Mouse (Mus musculus): ENCODE data around the gene R3hdm2.
A peak's percentile ranks its signal among the peaks of the same experiment; 100 is the strongest.

DNA sequence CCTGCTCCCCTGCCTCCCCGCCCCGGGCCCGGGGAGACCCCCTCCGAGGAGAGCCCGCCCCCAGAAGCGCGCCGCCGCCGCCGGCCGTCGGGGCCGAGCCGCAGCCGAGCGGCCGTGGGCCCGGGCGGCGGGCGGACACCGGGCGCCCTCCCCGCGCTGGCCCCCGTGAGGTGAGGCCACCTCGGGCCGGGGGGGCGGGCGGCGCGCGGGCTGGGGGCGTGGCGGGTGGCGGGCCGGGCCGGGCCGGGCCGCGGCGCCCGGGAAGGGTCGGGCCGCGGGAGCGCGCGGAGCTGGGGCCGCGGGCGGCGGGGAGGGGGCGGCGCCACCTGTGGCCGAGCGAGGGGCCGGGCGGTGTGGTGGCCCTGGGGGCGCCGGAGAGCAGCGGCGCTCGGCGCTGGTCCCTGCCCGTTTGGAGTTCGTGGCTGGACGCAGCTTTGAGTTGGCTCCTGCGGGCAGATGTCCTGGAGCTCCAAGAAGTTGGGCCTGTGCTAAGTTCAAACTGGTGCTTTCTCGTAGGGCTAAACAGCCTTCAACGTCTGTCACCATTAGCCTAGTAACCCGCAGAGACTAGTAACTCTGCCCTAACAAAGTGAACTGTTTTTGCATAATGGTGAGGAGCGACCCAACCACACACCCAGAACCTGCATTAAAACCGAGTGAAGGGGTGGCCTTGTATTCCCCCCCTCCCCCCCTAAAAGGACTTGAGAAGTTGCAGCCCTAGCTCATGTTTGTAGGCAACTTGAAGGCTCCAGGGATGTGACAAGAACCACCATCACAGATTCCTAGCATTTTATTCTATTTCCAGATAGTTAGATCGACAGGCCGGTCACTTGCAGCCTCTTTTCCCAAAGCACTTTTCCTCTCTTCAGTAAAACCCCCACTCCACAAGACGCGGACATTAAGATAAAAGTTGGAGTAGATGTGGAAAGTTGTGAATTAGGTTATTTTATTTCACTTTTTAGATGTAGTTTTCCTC lies 928 bp downstream of the R3hdm2 start:
- TF ChIP-seq UBTF (IDR thresholded peaks at IDR 0.05; ENCODE audit: borderline replicate concordance, insufficient read depth, low read depth, low read length) = no peak
- TF ChIP-seq CTCF (IDR thresholded peaks at IDR 0.05 in 2 of 3, conservative IDR thresholded peaks at IDR 0.05 in 1 of 3; ENCODE audit: control insufficient read depth in 1 of 3, insufficient read depth in 1 of 3, low read depth in 2 of 3, low read length in 3 of 3, poor library complexity in 1 of 3, severe bottlenecking in 1 of 3) = 0 out of 6 replicates have a peak, but pooled peaks of 1 of the 3 experiments have one; percentile 4
- 0 out of 2 replicates have a peak, but pooled peaks have one; percentile 18 for TF ChIP-seq NELFE (IDR thresholded peaks at IDR 0.05; ENCODE audit: low read depth, low read length)
- no peak for TF ChIP-seq POLR2A (IDR thresholded peaks at IDR 0.05; ENCODE audit: control insufficient read depth in 1 of 2, insufficient read depth in 1 of 2, low read depth in 1 of 2, low read length in 2 of 2, poor library complexity in 1 of 2)

All from MEL (cell line).